In genomic region chr14:45656831-45657640, GRCm38 (mm10) we compare ENCODE assay signal across 8 mouse cellular contexts. TPM values are rescaled to one million over a fixed set of nuclear protein-coding genes. Genes with fewer than 3 reads are reported as not detected.
DNase-seq lines count a peak whose midpoint lies in the region; ATAC-seq and TF ChIP-seq lines count a peak whose summit lies in the region.

No protein-coding gene starts in this region.

- H3K79me2 ChIP-seq in heart, adult 2 months (replicated peaks; ENCODE audit: control insufficient read depth, insufficient read depth, low read length): 0 out of 2 replicates have a peak, but pooled peaks cover 2% of the 10 kb centered on the region

- peak overlapping the region; percentile 70 for H3K9ac ChIP-seq in embryonic facial prominence, embryonic 12.5 days
- H3K9ac ChIP-seq in heart, adult 2 months (ENCODE audit: low read depth, low read length): peak overlapping the region; percentile 99
- H3K9ac ChIP-seq in limb, embryonic 15.5 days: peak overlapping the region; percentile 79
- H3K9ac ChIP-seq in midbrain, postnatal 0 days (replicated peaks; ENCODE audit: low read length, poor library complexity, severe bottlenecking): peak overlapping the region; percentile 90

- peak; percentile 39 to 58 for DNase-seq in left cerebral cortex, adult 18-20 months (ENCODE audit: low spot score in 2 of 2)
- DNase-seq in left cerebral cortex, adult 11 months (ENCODE audit: low spot score): no peak
- peak; percentile 67 to 74 for DNase-seq in heart, adult 2 months
- peak; percentile 62 for DNase-seq in kidney, adult 2 months
- DNase-seq in midbrain, postnatal 0 days (ENCODE audit: low spot score): peak; percentile 50
- peak; percentile 46 to 51 for DNase-seq in spleen, postnatal 36 days (ENCODE audit: low spot score in 2 of 2)

- ATAC-seq in embryonic facial prominence, embryonic 12.5 days (ENCODE audit: insufficient number of reproducible peaks, insufficient read depth, low FRiP score, low TSS enrichment): peak; percentile 17; the same call in 1 of the 2 replicates
- peak; percentile 30; the same call in 1 of the 2 replicates for ATAC-seq in limb, embryonic 15.5 days (ENCODE audit: insufficient number of reproducible peaks, low FRiP score, low TSS enrichment, low read depth)
- ATAC-seq in midbrain, postnatal 0 days (ENCODE audit: low FRiP score): peak; percentile 49

- peak overlapping the region; percentile 95 for H3K4me2 ChIP-seq in embryonic facial prominence, embryonic 12.5 days (replicated peaks)
- H3K4me2 ChIP-seq in limb, embryonic 15.5 days: peak overlapping the region; percentile 99
- peak overlapping the region; percentile 78 for H3K4me2 ChIP-seq in midbrain, postnatal 0 days (ENCODE audit: low read depth, low read length, poor library complexity, severe bottlenecking)

- H3K27ac ChIP-seq in embryonic facial prominence, embryonic 12.5 days: peak overlapping the region; percentile 89
- peak overlapping the region; percentile 80 for H3K27ac ChIP-seq in heart, adult 2 months
- no peak overlapping the region for H3K27ac ChIP-seq in kidney, adult 2 months (ENCODE audit: insufficient read depth, low read depth, low read length)
- H3K27ac ChIP-seq in limb, embryonic 15.5 days: peak overlapping the region; percentile 92
- H3K27ac ChIP-seq in midbrain, postnatal 0 days (ENCODE audit: low read depth, low read length): peak overlapping the region; percentile 94

- TF ChIP-seq POLR2A in heart, adult 2 months (IDR thresholded peaks at IDR 0.05; ENCODE audit: insufficient read depth, low read depth, low read length): no peak
- no peak for TF ChIP-seq POLR2A in kidney, adult 2 months (IDR thresholded peaks at IDR 0.05; ENCODE audit: low read depth, low read length)

- 0 out of 2 replicates have a peak, but pooled peaks have one; percentile 21 for TF ChIP-seq CTCF in heart, adult 2 months (IDR thresholded peaks at IDR 0.05)
- TF ChIP-seq CTCF in kidney, adult 2 months (conservative IDR thresholded peaks at IDR 0.05; ENCODE audit: insufficient read depth, insufficient read length, low read depth, low read length): peak; percentile 22; the same call in 1 of the 2 replicates
- peak; percentile 35 for TF ChIP-seq CTCF in midbrain, postnatal 0 days (IDR thresholded peaks at IDR 0.05)

- no peaks in the 10 kb centered on the region for H3K9me3 ChIP-seq in embryonic facial prominence, embryonic 12.5 days
- H3K9me3 ChIP-seq in limb, embryonic 15.5 days: no peaks in the 10 kb centered on the region
- no peaks in the 10 kb centered on the region for H3K9me3 ChIP-seq in midbrain, postnatal 0 days (ENCODE audit: low read length)

- no peaks in the 10 kb centered on the region for H3K27me3 ChIP-seq in embryonic facial prominence, embryonic 12.5 days
- no peaks in the 10 kb centered on the region for H3K27me3 ChIP-seq in heart, adult 2 months (ENCODE audit: control insufficient read depth, insufficient read depth, low read length)
- H3K27me3 ChIP-seq in kidney, adult 2 months (replicated peaks; ENCODE audit: control insufficient read depth, insufficient read depth, low read length): no peaks in the 10 kb centered on the region
- no peaks in the 10 kb centered on the region for H3K27me3 ChIP-seq in limb, embryonic 15.5 days
- no peaks in the 10 kb centered on the region for H3K27me3 ChIP-seq in midbrain, postnatal 0 days (ENCODE audit: insufficient read depth, low read length)

- under 1% methylated on average over 60 of the region's 69 CpGs for WGBS in embryonic facial prominence, embryonic 12.5 days
- under 1% methylated on average over 69 of the region's 69 CpGs for WGBS in heart, adult 2 months
- WGBS in kidney, adult 2 months: under 1% methylated on average over 69 of the region's 69 CpGs
- under 1% methylated on average over 69 of the region's 69 CpGs for WGBS in limb, embryonic 15.5 days
- under 1% methylated on average over 55 of the region's 69 CpGs for WGBS in midbrain, postnatal 0 days

- peaks cover 10% of the 10 kb centered on the region for H3K4me1 ChIP-seq in embryonic facial prominence, embryonic 12.5 days
- peaks cover 5% of the 10 kb centered on the region for H3K4me1 ChIP-seq in heart, adult 2 months (ENCODE audit: control insufficient read depth, insufficient read depth, low read length)
- peaks cover 15% of the 10 kb centered on the region; the same call in 1 of the 2 replicates for H3K4me1 ChIP-seq in kidney, adult 2 months (ENCODE audit: control insufficient read depth, insufficient read depth, low read length)
- H3K4me1 ChIP-seq in limb, embryonic 15.5 days: peaks cover 17% of the 10 kb centered on the region
- peaks cover 17% of the 10 kb centered on the region for H3K4me1 ChIP-seq in midbrain, postnatal 0 days (ENCODE audit: insufficient read depth, low read length)

- H3K4me3 ChIP-seq in embryonic facial prominence, embryonic 12.5 days: peak overlapping the region; percentile 83
- peak overlapping the region; percentile 90 for H3K4me3 ChIP-seq in heart, adult 2 months
- H3K4me3 ChIP-seq in kidney, adult 2 months (ENCODE audit: insufficient read depth, low read depth, low read length): peak overlapping the region; percentile 79
- H3K4me3 ChIP-seq in limb, embryonic 15.5 days: peak overlapping the region; percentile 81
- peak overlapping the region; percentile 96 for H3K4me3 ChIP-seq in midbrain, postnatal 0 days (ENCODE audit: low read depth, low read length)

- H3K36me3 ChIP-seq in embryonic facial prominence, embryonic 12.5 days: no peaks in the 10 kb centered on the region
- no peaks in the 10 kb centered on the region for H3K36me3 ChIP-seq in heart, adult 2 months (ENCODE audit: control insufficient read depth, insufficient read depth, low read length)
- no peaks in the 10 kb centered on the region for H3K36me3 ChIP-seq in kidney, adult 2 months (ENCODE audit: control insufficient read depth, insufficient read depth, low read length)
- H3K36me3 ChIP-seq in limb, embryonic 15.5 days: no peaks in the 10 kb centered on the region
- H3K36me3 ChIP-seq in midbrain, postnatal 0 days (ENCODE audit: insufficient read depth, low read length): no peaks in the 10 kb centered on the region

- no peak for TF ChIP-seq EP300 in heart, adult 2 months (IDR thresholded peaks at IDR 0.05; ENCODE audit: insufficient read depth, low read depth, low read length)

- intact Hi-C loops in heart, adult 2 months (cut with DNase I): loop anchor here (5.0 to 10.0 kb wide), 2 partner anchors 105 to 432 kb away; partner anchors contain the start of gene Txndc16

RNA-seq across cellular contexts. Expression of gene Ddhd1, which starts 0.9 kb away (rescaled TPM):
- total RNA-seq in left cerebral cortex, adult 18-20 months (2021): 10 to 100 TPM; 75.8 to 81.0 TPM
- polyA plus RNA-seq in embryonic facial prominence, embryonic 12.5 days (2016; fragmentation: Nextera tagmentation; extraction: Ambion mirVana): 9.2 and 10.5 TPM in 2 replicates
- total RNA-seq in heart, adult 2 months (2021): 1 to 10 TPM; 8.8 to 9.7 TPM
- 6.5 and 10.1 TPM in 2 replicates for polyA plus RNA-seq in heart, adult 2 months (2012; rRNA removed)
- polyA plus RNA-seq in kidney, adult 2 months (2012; rRNA removed): 9.5 and 10.7 TPM in 2 replicates
- polyA plus RNA-seq in limb, embryonic 15.5 days (2015; fragmentation: Nextera tagmentation; extraction: Ambion mirVana): 5.2 and 5.7 TPM in 2 replicates
- total RNA-seq in midbrain, postnatal 0 days (2014; rRNA removed): 60.2 and 61.3 TPM in 2 replicates
- polyA plus RNA-seq in midbrain, postnatal 0 days (2015; fragmentation: Nextera tagmentation; extraction: Ambion mirVana): 12.3 and 14.9 TPM in 2 replicates
